Mouse (Mus musculus) hindbrain, embryonic 10.5 days (tissue): Measurements from ENCODE around the gene Mpp4. TPM values are rescaled to one million over a fixed set of nuclear protein-coding genes. Genes with fewer than 3 reads are reported as not detected.

Experiments
- DNase-seq: peaks from one replicate; pipeline ENCODE4 v3.0.0-alpha.2; 2017; ENCODE audit warnings: low spot score
- H3K27ac ChIP-seq: fragments of 300-500 bp; sonication (generic); 2 replicates; pipeline ENCODE4 v1.5.1; 2016; ENCODE audit warnings: mild to moderate bottlenecking, moderate library complexity
- H3K27me3 ChIP-seq: fragments of 300-500 bp; sonication (generic); 2 replicates; pipeline ENCODE4 v1.6.1; 2016; ENCODE audit warnings: mild to moderate bottlenecking; ENCODE audit not compliant: poor library complexity, insufficient read depth, severe bottlenecking
- H3K36me3 ChIP-seq: fragments of 300-500 bp; sonication (generic); 2 replicates; pipeline ENCODE4 v1.6.1; 2016; ENCODE audit warnings: mild to moderate bottlenecking, moderate library complexity
- H3K4me1 ChIP-seq: fragments of 300-500 bp; sonication (generic); replicated peaks from 2 replicates; pipeline ENCODE4 v1.6.1; 2016; ENCODE audit warnings: mild to moderate bottlenecking
- H3K4me3 ChIP-seq: fragments of 300-500 bp; sonication (generic); 2 replicates; pipeline ENCODE4 v1.5.1; 2016; ENCODE audit warnings: mild to moderate bottlenecking, moderate library complexity
- H3K9me3 ChIP-seq: fragments of 300-500 bp; sonication (generic); 2 replicates; pipeline ENCODE4 v1.6.1; 2016; ENCODE audit warnings: mild to moderate bottlenecking, moderate library complexity
- WGBS: fragments of 180-500 bp; shearing (Covaris S2); methylation state at CpG from one replicate; pipeline ENCODE4 v1.1.7; 2016; 5-methylcytosine and 5-hydroxymethylcytosine counted together
- polyA plus RNA-seq: library from polyadenylated mRNA; unstranded; fragments of >200 nt; fragmentation: Nextera tagmentation; extraction: Ambion mirVana; gene quantifications from 2 replicates; pipeline ENCODE4 v1.2.1, GENCODE M21; 2016

The Mpp4 gene
- polyA plus RNA-seq, 1 experiment from 2014 or later, result 0.51 TPM

- no peaks in the 10 kb centered on the region for H3K27me3 ChIP-seq
- peaks cover 75% of the 10 kb centered on the region for H3K36me3 ChIP-seq
- H3K4me3 ChIP-seq, result no peak overlapping the region
- H3K27ac ChIP-seq, result no peak overlapping the region
- no peak for DNase-seq
- H3K9me3 ChIP-seq, result no peaks in the 10 kb centered on the region
- no peaks in the 10 kb centered on the region for H3K4me1 ChIP-seq
- whole genome bisulfite sequencing, result 93% methylated on average over 2 of the region's 2 CpGs
Measured at GRCm38 (mm10) chr1:59182373-59182772, 19.2 kb upstream of the Mpp4 start.

GRCm38 (mm10) chr1:59180003-59180402 lies 16.8 kb upstream of the Mpp4 start:
- DNase-seq, result no peak
- 90% methylated on average over 3 of the region's 3 CpGs for WGBS
- Histone ChIP-seq H3K36me3 (peaks cover 73% of the 10 kb centered on the region), H3K4me1 (no peaks in the 10 kb centered on the region), H3K9me3 (no peaks in the 10 kb centered on the region), H3K27ac (no peak overlapping the region), H3K27me3 (no peaks in the 10 kb centered on the region), H3K4me3 (no peak overlapping the region)

GRCm38 (mm10) chr1:59178401-59178800 lies 15.2 kb upstream of the Mpp4 start:
- Histone ChIP-seq H3K27me3 (no peaks in the 10 kb centered on the region), H3K9me3 (no peaks in the 10 kb centered on the region), H3K36me3 (peaks cover 70% of the 10 kb centered on the region), H3K4me3 (no peak overlapping the region), H3K4me1 (no peaks in the 10 kb centered on the region), H3K27ac (no peak overlapping the region)
- no peak for DNase-seq
- 92% methylated on average over 10 of the region's 10 CpGs for WGBS

GRCm38 (mm10) chr1:59174514-59175373 lies 11.6 kb upstream of the Mpp4 start:
- H3K36me3 ChIP-seq, result peaks cover 64% of the 10 kb centered on the region
- DNase-seq, result no peak
- H3K4me1 ChIP-seq, result no peaks in the 10 kb centered on the region
- no peak overlapping the region for H3K4me3 ChIP-seq
- H3K27me3 ChIP-seq, result no peaks in the 10 kb centered on the region
- H3K27ac ChIP-seq, result no peak overlapping the region
- 75% methylated on average over 10 of the region's 10 CpGs for WGBS
- no peaks in the 10 kb centered on the region for H3K9me3 ChIP-seq

- H3K36me3 ChIP-seq, result peaks cover 55% of the 10 kb centered on the region
- no peaks in the 10 kb centered on the region for H3K27me3 ChIP-seq
- DNase-seq, result no peak
- H3K27ac ChIP-seq, result no peak overlapping the region
- WGBS, result 92% methylated on average over 5 of the region's 5 CpGs
- no peak overlapping the region for H3K4me3 ChIP-seq
- H3K4me1 ChIP-seq, result no peaks in the 10 kb centered on the region
- no peaks in the 10 kb centered on the region for H3K9me3 ChIP-seq
Measured at GRCm38 (mm10) chr1:59173023-59173422, 9.8 kb upstream of the Mpp4 start.

GRCm38 (mm10) chr1:59171875-59172274 lies 8.7 kb upstream of the Mpp4 start:
- Histone ChIP-seq H3K27ac (no peak overlapping the region), H3K27me3 (no peaks in the 10 kb centered on the region), H3K36me3 (peaks cover 55% of the 10 kb centered on the region), H3K9me3 (no peaks in the 10 kb centered on the region), H3K4me1 (no peaks in the 10 kb centered on the region), H3K4me3 (no peak overlapping the region)
- no peak for DNase-seq
- WGBS, result 71% methylated on average over 5 of the region's 5 CpGs

- no peak overlapping the region for H3K27ac ChIP-seq
- H3K27me3 ChIP-seq, result no peaks in the 10 kb centered on the region
- H3K9me3 ChIP-seq, result no peaks in the 10 kb centered on the region
- no peak overlapping the region for H3K4me3 ChIP-seq
- DNase-seq, result no peak
- peaks cover 68% of the 10 kb centered on the region for H3K36me3 ChIP-seq
- WGBS, result 79% methylated on average over 8 of the region's 8 CpGs
- no peaks in the 10 kb centered on the region for H3K4me1 ChIP-seq
Measured at GRCm38 (mm10) chr1:59170290-59170689, 7.1 kb upstream of the Mpp4 start.

GRCm38 (mm10) chr1:59169586-59169985 lies 6.4 kb upstream of the Mpp4 start:
- H3K36me3 ChIP-seq, result peaks cover 63% of the 10 kb centered on the region
- no peak overlapping the region for H3K4me3 ChIP-seq
- WGBS, result 92% methylated on average over 6 of the region's 6 CpGs
- DNase-seq, result no peak
- H3K4me1 ChIP-seq, result no peaks in the 10 kb centered on the region
- no peaks in the 10 kb centered on the region for H3K9me3 ChIP-seq
- H3K27ac ChIP-seq, result no peak overlapping the region
- no peaks in the 10 kb centered on the region for H3K27me3 ChIP-seq

GRCm38 (mm10) chr1:59168556-59168955 lies 5.4 kb upstream of the Mpp4 start:
- peaks cover 74% of the 10 kb centered on the region for H3K36me3 ChIP-seq
- no peaks in the 10 kb centered on the region for H3K4me1 ChIP-seq
- no peak for DNase-seq
- H3K27me3 ChIP-seq, result no peaks in the 10 kb centered on the region
- 84% methylated on average over 2 of the region's 2 CpGs for WGBS
- H3K9me3 ChIP-seq, result no peaks in the 10 kb centered on the region
- H3K4me3 ChIP-seq, result no peak overlapping the region
- no peak overlapping the region for H3K27ac ChIP-seq

GRCm38 (mm10) chr1:59167654-59168425 lies 4.7 kb upstream of the Mpp4 start:
- no peaks in the 10 kb centered on the region for H3K27me3 ChIP-seq
- H3K9me3 ChIP-seq, result no peaks in the 10 kb centered on the region
- H3K4me3 ChIP-seq, result no peak overlapping the region
- H3K27ac ChIP-seq, result no peak overlapping the region
- 92% methylated on average over 4 of the region's 4 CpGs for WGBS
- DNase-seq, result no peak
- peaks cover 74% of the 10 kb centered on the region for H3K36me3 ChIP-seq
- H3K4me1 ChIP-seq, result 0 out of 2 replicates have a peak, but pooled peaks cover 4% of the 10 kb centered on the region

GRCm38 (mm10) chr1:59166232-59166905 lies 3.2 kb upstream of the Mpp4 start:
- Histone ChIP-seq H3K9me3 (no peaks in the 10 kb centered on the region), H3K4me1 (0 out of 2 replicates have a peak, but pooled peaks cover 7% of the 10 kb centered on the region), H3K36me3 (peaks cover 67% of the 10 kb centered on the region), H3K27me3 (no peaks in the 10 kb centered on the region), H3K27ac (no peak overlapping the region), H3K4me3 (no peak overlapping the region)
- WGBS, result 95% methylated on average over 9 of the region's 9 CpGs
- no peak for DNase-seq

- H3K4me1 ChIP-seq, result 0 out of 2 replicates have a peak, but pooled peaks cover 7% of the 10 kb centered on the region
- no peak overlapping the region for H3K27ac ChIP-seq
- H3K36me3 ChIP-seq, result peaks cover 52% of the 10 kb centered on the region
- no peaks in the 10 kb centered on the region for H3K27me3 ChIP-seq
- 54% methylated on average over 5 of the region's 5 CpGs for WGBS
- no peak for DNase-seq
- no peaks in the 10 kb centered on the region for H3K9me3 ChIP-seq
- no peak overlapping the region for H3K4me3 ChIP-seq
Measured at GRCm38 (mm10) chr1:59163918-59164317, 729 bp upstream of the Mpp4 start.
